Mouse (Mus musculus) CH12.LX (cell line): ENCODE measurements at regions not wholly inside any gene's neighbourhood (a gene's known extent, or its start where the extent isn't known, plus 50 kb on each side); places are given as distances from the start of the nearest gene placed in this dataset.

Source experiments
- DNase-seq: peaks from one replicate; pipeline ENCODE4 v3.0.0-alpha.2; 2013; ENCODE audit errors: extremely low read depth
- H3K27ac ChIP-seq: 2 replicates; pipeline ENCODE4 v1.5.1; 2012; ENCODE audit warnings: low read depth, mild to moderate bottlenecking, control low read depth, moderate library complexity; ENCODE audit not compliant: insufficient read depth
- H3K27me3 ChIP-seq: replicated peaks from 2 replicates; pipeline ENCODE3; 2012; ENCODE audit warnings: inconsistent platforms
- H3K36me3 ChIP-seq, 2 experiments: replicated peaks in 1 of 2; 2 replicates each; pipeline versions ENCODE3 to v1.6.1; 2012; ENCODE audit warnings: inconsistent platforms in 1 of 2, low read length in 1 of 2, mild to moderate bottlenecking in 1 of 2, mixed read lengths in 1 of 2, moderate library complexity in 1 of 2; ENCODE audit not compliant: control insufficient read depth in 1 of 2, insufficient read depth in 1 of 2
- H3K4me1 ChIP-seq, 2 experiments: 2 replicates each; pipeline ENCODE4 v1.6.1; 2012; ENCODE audit warnings: inconsistent platforms in 1 of 2, moderate library complexity in 1 of 2; ENCODE audit not compliant: insufficient read depth in 2 of 2, control insufficient read depth in 1 of 2
- H3K4me2 ChIP-seq: 2 replicates; pipeline ENCODE4 v1.6.1; 2012; ENCODE audit warnings: low read depth, mild to moderate bottlenecking, control low read depth; ENCODE audit not compliant: poor library complexity, insufficient read depth, severe bottlenecking
- H3K4me3 ChIP-seq, 3 experiments: fragments of 150-350 bp in 1 of 3; sonication (generic) in 1 of 3; replicated peaks in 1 of 3; 2 replicates each; pipeline versions ENCODE3 to v1.5.1; 2011 to 2012; ENCODE audit warnings: low read depth in 2 of 3, low read length in 2 of 3, mild to moderate bottlenecking in 2 of 3, moderate library complexity in 2 of 3, control low read depth in 1 of 3, improper control_type of control experiment in 1 of 3, inconsistent platforms in 1 of 3, mixed read lengths in 1 of 3; ENCODE audit not compliant: poor library complexity in 1 of 3
- H3K79me2 ChIP-seq: replicated peaks from 2 replicates; pipeline ENCODE4 v1.6.1; 2012; ENCODE audit warnings: mild to moderate bottlenecking, moderate library complexity; ENCODE audit not compliant: control insufficient read depth, poor library complexity, insufficient read depth, severe bottlenecking; ENCODE audit errors: extremely low read depth
- H3K9ac ChIP-seq: 2 replicates; pipeline ENCODE4 v1.6.1; 2012; ENCODE audit warnings: low read depth, mild to moderate bottlenecking, control low read depth, moderate library complexity; ENCODE audit not compliant: insufficient read depth
- H3K9me3 ChIP-seq: replicated peaks from 2 replicates; pipeline ENCODE3; 2012; ENCODE audit warnings: low read length, inconsistent platforms, mixed read lengths
- BHLHE40 ChIP-seq: IDR thresholded peaks from 2 replicates; pipeline ENCODE4 v1.6.1; 2011; ENCODE audit warnings: mild to moderate bottlenecking, low read depth, low read length, improper control_type of control experiment
- CTCF ChIP-seq, 2 experiments: IDR thresholded peaks in 1 of 2; conservative IDR thresholded peaks in 1 of 2; 2 replicates each; pipeline ENCODE4 v1.5.1; 2011 to 2012; ENCODE audit warnings: low read depth in 2 of 2, low read length in 2 of 2, improper control_type of control experiment in 1 of 2, inconsistent platforms in 1 of 2, mild to moderate bottlenecking in 1 of 2, moderate library complexity in 1 of 2
- E2F4 ChIP-seq: IDR thresholded peaks from 2 replicates; pipeline ENCODE4 v1.6.1; 2011; ENCODE audit warnings: low read depth, low read length, improper control_type of control experiment; ENCODE audit not compliant: insufficient replicate concordance
- ETS1 ChIP-seq: conservative IDR thresholded peaks from 2 replicates; pipeline ENCODE4 v1.6.1; 2012; ENCODE audit warnings: low read depth, mild to moderate bottlenecking, inconsistent platforms, low read length, improper control_type of control experiment, moderate library complexity
- GABPA ChIP-seq: IDR thresholded peaks from 2 replicates; pipeline ENCODE4 v1.6.1; 2012; ENCODE audit warnings: low read depth, low read length, improper control_type of control experiment, inconsistent platforms; ENCODE audit not compliant: insufficient replicate concordance
- IRF4 ChIP-seq: IDR thresholded peaks from 2 replicates; pipeline ENCODE4 v1.6.1; 2014; ENCODE audit warnings: low read depth, mild to moderate bottlenecking, inconsistent platforms, low read length, improper control_type of control experiment
- JUND ChIP-seq: conservative IDR thresholded peaks from 2 replicates; pipeline ENCODE4 v1.6.1; 2011; ENCODE audit warnings: low read depth, low read length, improper control_type of control experiment
- KAT2A ChIP-seq: IDR thresholded peaks from 2 replicates; pipeline ENCODE4 v1.6.1; 2012; ENCODE audit warnings: low read length, improper control_type of control experiment, inconsistent platforms; ENCODE audit not compliant: insufficient replicate concordance
- MAZ ChIP-seq: IDR thresholded peaks from 2 replicates; pipeline ENCODE4 v1.6.1; 2012; ENCODE audit warnings: low read depth, mild to moderate bottlenecking, inconsistent platforms, low read length, improper control_type of control experiment, moderate library complexity
- MEF2A ChIP-seq: IDR thresholded peaks from 2 replicates; pipeline ENCODE4 v1.6.1; 2014; ENCODE audit warnings: low read depth, mild to moderate bottlenecking, inconsistent platforms, low read length, improper control_type of control experiment, borderline replicate concordance
- MYC ChIP-seq: IDR thresholded peaks from 2 replicates; pipeline ENCODE4 v1.6.1; 2011; ENCODE audit warnings: low read depth, mild to moderate bottlenecking, improper control_type of control experiment, low read length
- NELFE ChIP-seq: IDR thresholded peaks from 2 replicates; pipeline ENCODE4 v1.6.1; 2011; ENCODE audit warnings: low read depth, low read length, improper control_type of control experiment
- NRF1 ChIP-seq: IDR thresholded peaks from 2 replicates; pipeline ENCODE4 v1.6.1; 2014; ENCODE audit warnings: low read depth, mild to moderate bottlenecking, inconsistent platforms, low read length, improper control_type of control experiment, moderate library complexity
- POLR2AphosphoS2 ChIP-seq: IDR thresholded peaks from 2 replicates; pipeline ENCODE4 v1.6.1; 2011; ENCODE audit warnings: low read depth, low read length, improper control_type of control experiment
- RCOR1 ChIP-seq: conservative IDR thresholded peaks from 2 replicates; pipeline ENCODE4 v1.6.1; 2012; ENCODE audit warnings: low read depth, mild to moderate bottlenecking, inconsistent platforms, low read length, improper control_type of control experiment
- SMC3 ChIP-seq: IDR thresholded peaks from 2 replicates; pipeline ENCODE4 v1.6.1; 2011; ENCODE audit warnings: low read depth, low read length, improper control_type of control experiment
- UBTF ChIP-seq: IDR thresholded peaks from 2 replicates; pipeline ENCODE4 v1.6.1; 2012; ENCODE audit warnings: low read depth, mild to moderate bottlenecking, inconsistent platforms, low read length, improper control_type of control experiment, moderate library complexity
- USF2 ChIP-seq: conservative IDR thresholded peaks from 2 replicates; pipeline ENCODE4 v1.6.1; 2011; ENCODE audit warnings: low read depth, low read length, improper control_type of control experiment
- ZC3H11A ChIP-seq: IDR thresholded peaks from 2 replicates; pipeline ENCODE4 v1.6.1; 2012; ENCODE audit warnings: low read depth, mild to moderate bottlenecking, inconsistent platforms, low read length, improper control_type of control experiment
- ZKSCAN1 ChIP-seq: IDR thresholded peaks from 2 replicates; pipeline ENCODE4 v1.6.1; 2012; ENCODE audit warnings: low read depth, inconsistent platforms, low read length, improper control_type of control experiment, borderline replicate concordance
- ZMIZ1 ChIP-seq: IDR thresholded peaks from 2 replicates; pipeline ENCODE4 v1.6.1; 2012; ENCODE audit warnings: low read depth, mild to moderate bottlenecking, inconsistent platforms, low read length, improper control_type of control experiment
- ZNF384 ChIP-seq: IDR thresholded peaks from 2 replicates; pipeline ENCODE4 v1.6.1; 2012; ENCODE audit warnings: low read depth, low read length, improper control_type of control experiment, inconsistent platforms
- dilution Hi-C: fragments of 300-500 bp; cut with MboI; formaldehyde crosslinking; loops from 2 replicates; pipeline ENCODE4 v1.14.3; 2020; ENCODE audit warnings: low sequenced_read_pairs; ENCODE audit not compliant: extremely low pct_unique_long_range_greater_than_20kb, extremely low pct_ligation_motif_present
- in situ Hi-C: fragments of 300-500 bp; cut with MboI; formaldehyde crosslinking; loops from 3 replicates; pipeline ENCODE4 v1.14.3; 2019; ENCODE audit warnings: low sequenced_read_pairs, low pct_ligation_motif_present, low pct_unique_long_range_greater_than_20kb, mixed read lengths

- no peak for DNase-seq
- dilution Hi-C loops = no loop called here
These were observed 139.2 kb downstream of the Fgf18 start for GRCm38 (mm10) chr11:33007826-33008530.

GRCm38 (mm10) chr11:33007366-33007765 is 139.8 kb downstream of the Fgf18 start:
- no peaks in the 10 kb centered on the region for H3K4me1 ChIP-seq
- no peaks in the 10 kb centered on the region for H3K9me3 ChIP-seq
- in situ Hi-C loops (no loop called here), dilution Hi-C loops (no loop called here)
- TF ChIP-seq GABPA (no peak), SMC3 (no peak), UBTF (no peak), NRF1 (no peak), ZNF384 (no peak), ETS1 (no peak), USF2 (no peak), ZMIZ1 (no peak), KAT2A (no peak), ZC3H11A (no peak), MEF2A (no peak), IRF4 (no peak), NELFE (no peak)
- no peak overlapping the region for H3K4me3 ChIP-seq
- DNase-seq = no peak
- H3K9ac ChIP-seq = no peak overlapping the region
- no peak overlapping the region for H3K27ac ChIP-seq
- no peak overlapping the region for H3K4me2 ChIP-seq
- no peaks in the 10 kb centered on the region for H3K79me2 ChIP-seq
- H3K36me3 ChIP-seq = no peaks in the 10 kb centered on the region
- peaks cover 10% of the 10 kb centered on the region for H3K27me3 ChIP-seq

More at GRCm38 (mm10) chr11:33007826-33008530, 139.2 kb downstream of the Fgf18 start:
- no peaks in the 10 kb centered on the region for H3K36me3 ChIP-seq
- H3K9ac ChIP-seq = no peak overlapping the region
- no peaks in the 10 kb centered on the region for H3K79me2 ChIP-seq
- H3K9me3 ChIP-seq = no peaks in the 10 kb centered on the region
- H3K27me3 ChIP-seq = peaks cover 14% of the 10 kb centered on the region
- in situ Hi-C loops = no loop called here
- H3K4me2 ChIP-seq = no peak overlapping the region
- TF ChIP-seq JUND (no peak), ZKSCAN1 (no peak), POLR2AphosphoS2 (no peak), CTCF (conservative IDR thresholded peaks at IDR 0.05 in 1 of 2, IDR thresholded peaks at IDR 0.05 in 1 of 2; ENCODE audit: low read depth in 2 of 2, low read length in 2 of 2) (no peak), RCOR1 (no peak), E2F4 (no peak), MYC (no peak), MAZ (no peak), ZC3H11A (no peak), BHLHE40 (no peak)
- TF ChIP-seq, all 38 proteins: peak for 0
- Histone ChIP-seq H3K27ac (no peak overlapping the region), H3K4me1 (no peaks in the 10 kb centered on the region), H3K4me3 (no peak overlapping the region)
